Mouse (Mus musculus) lung, postnatal 36 days (tissue): ENCODE results near the gene Pdgfa.
A peak's percentile ranks its signal among the peaks of the same experiment; 100 is the strongest.

Source experiments
- DNase-seq: peaks from one replicate; pipeline ENCODE4 v3.0.0; 2022; ENCODE audit warnings: mixed read lengths

Gene Pdgfa

DNA sequence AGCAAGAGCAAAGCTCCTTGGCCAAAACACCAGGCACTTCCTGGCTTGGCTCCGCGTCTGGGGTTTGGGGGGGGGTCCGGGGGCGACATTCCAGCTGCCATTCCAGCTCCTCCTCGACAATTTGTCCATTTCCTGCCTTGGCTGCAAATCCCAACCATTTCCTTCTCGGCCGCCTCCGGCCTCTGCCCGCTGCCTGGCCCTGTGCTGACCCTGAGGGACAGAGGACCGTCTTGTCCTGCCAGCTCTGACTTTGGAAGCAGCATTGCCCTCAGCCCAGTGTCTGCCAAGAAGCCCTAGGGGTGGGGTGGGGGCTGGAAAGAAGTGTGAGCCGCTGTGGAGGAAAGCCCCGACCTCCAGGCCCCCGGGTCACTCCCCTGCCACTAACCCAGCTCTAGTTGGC, 44.2 kb downstream of the Pdgfa start:
- DNase-seq, result peak; percentile 60

DNA sequence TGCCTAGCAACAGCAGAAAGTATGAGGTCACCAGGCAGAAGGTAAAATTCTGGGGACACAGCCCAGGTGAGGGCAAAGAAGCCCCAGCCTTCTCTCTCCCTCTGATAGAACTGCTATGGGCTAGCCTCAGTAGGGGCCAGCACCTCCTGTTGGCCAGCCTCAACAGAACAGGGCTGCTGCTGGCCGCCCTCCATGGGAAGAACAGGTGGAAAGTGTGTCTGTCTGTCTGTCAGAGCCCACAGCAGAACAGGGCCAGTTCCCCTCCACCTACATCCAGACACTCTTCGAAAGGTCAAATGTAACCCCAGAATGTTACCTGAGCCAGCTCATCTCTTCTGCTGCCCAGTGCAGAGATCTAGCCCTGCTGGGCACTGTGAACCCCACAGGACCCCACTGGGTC, 45.9 kb downstream of the Pdgfa start:
- DNase-seq, result no peak

DNA sequence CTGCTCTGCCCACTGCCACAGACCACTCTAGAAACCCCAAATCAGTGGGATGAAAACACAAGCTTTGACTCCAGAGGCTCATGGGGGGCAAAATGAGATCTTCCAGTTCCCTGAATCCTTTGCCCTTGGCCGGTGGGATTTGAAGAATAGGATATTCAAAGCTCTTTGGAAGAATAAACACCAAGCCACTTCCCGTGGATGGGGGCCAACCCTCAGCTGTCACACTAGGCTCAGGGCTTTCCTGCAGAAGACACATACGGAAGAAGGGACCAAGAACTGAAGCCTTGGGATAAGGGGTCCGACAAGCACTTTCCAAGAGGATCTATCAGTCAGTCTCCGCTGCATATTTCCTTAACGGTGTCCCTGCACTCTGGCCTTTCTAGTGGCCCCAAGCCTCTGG, 48.0 kb downstream of the Pdgfa start:
- DNase-seq, result no peak

DNA sequence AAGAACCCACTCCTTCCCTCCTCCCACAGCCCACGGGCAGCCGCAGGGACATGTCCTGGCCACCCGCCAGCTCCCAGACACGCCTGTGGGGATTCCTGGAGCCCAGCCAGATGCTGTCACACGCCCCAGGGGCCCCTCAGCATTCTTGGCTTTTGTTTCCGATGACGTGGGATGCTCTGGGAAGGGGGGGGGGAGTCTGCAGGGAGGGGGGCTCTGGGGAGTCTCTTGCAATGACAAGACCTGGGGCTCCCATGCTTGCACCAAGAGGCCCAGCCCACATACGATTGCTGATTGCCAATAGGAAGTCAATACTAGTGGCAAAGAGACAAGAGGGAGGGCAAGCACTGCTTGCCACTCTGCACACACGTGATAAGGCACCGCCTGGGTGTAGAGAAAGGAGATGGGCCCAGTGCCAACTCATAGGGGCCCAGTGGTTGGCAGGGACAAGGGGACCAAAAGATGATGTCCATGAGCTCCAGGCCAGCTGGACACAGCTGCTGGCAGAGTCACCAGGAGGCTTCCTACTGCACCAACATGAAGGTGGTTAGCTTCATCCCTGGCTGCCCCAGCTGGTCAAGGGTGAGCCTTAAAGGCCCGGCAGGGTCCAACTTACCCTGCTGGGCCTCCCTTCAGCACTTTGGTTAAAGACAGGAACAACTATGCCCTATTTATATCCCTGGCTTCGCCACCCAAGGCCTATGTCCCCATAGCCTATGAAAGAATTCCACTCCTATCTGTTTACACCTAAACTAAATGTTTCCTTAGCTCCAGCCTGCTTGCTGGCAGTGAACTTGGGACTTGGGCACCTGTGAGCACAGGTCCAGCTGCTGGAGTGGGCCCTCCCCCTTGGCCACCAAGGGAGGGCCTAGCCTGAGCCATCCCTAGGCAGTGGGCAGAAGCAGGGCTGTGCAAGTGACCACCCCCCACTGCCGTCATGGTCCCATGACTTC, 48.9 kb downstream of the Pdgfa start:
- peak; percentile 49 for DNase-seq

DNA sequence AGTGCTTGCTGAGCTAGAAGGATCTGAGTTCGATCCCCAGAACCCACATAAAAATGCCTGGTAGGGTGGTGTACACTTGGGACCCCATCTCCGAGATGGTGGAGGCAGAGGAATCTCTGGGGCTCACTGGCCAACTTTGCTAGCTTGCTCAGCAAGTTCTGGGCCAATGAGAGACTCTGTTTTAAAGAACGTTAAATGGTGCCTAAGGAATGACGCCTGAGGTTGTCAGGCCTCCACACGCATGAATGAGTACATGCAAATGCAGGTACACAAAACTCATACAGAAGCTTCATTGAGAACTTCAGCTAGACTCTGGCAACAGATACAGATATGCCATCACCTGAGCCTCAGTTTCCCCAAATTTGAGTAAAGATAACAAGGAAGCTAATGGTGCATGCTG, 49.7 kb downstream of the Pdgfa start:
- no peak for DNase-seq

DNA sequence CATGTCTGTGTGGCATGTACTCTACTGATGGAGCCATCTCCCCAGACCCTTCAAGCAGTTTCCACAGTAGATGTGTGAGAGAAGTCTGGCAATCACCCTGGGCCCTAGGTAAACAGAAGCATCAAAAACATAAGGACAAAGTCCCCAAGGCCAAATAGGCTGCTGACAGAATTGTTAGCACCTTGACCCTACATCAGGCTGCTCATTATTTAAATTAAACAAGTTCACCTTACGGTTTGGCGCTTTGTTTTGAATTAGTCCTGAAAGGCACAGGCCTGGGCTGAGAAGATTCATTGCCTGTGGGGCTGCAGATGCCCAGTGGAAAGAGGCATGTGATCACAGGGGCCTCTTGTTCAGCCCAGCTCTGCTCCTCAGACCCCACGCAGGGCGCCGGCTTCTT, 50.2 kb downstream of the Pdgfa start:
- no peak for DNase-seq

DNA sequence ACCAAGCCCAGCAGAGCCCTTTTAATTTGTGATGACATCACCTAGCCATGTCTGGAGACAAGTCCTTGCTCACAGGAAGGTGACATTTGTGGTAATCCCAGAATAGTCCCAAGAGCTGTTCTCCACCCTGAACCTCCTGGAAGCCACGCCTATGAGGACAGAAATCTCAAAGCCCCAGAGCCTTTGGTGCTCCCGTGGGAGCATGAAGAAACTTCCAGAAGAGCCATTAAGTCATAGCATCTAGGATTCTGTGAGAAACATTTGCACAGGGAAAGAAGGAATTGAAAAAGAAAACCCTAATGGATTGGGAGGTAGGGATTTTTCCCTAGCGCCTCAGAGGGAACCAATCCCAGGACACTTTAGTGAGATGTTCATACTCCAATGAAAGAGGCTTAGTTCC, 52.2 kb downstream of the Pdgfa start:
- no peak for DNase-seq

DNA sequence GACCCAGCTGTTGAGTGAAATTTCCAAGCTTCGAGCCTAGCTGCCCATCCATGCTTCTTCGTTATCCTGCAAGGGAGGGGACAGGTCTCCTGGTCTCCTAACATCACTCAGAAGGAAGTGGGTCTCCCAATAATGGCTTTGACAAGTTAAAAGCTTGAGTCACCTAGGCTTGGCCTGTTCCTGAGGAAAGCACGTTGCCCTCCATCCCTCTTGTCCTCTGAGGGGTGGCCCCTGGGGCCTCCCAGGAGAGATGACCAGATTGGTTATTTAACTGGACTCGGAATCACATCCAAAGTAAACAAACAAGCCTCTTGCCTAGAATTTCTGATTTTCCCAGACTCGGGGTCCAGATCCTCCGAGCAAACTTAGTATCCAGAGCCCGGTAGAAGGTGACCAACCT, 52.6 kb downstream of the Pdgfa start:
- DNase-seq, result no peak

DNA sequence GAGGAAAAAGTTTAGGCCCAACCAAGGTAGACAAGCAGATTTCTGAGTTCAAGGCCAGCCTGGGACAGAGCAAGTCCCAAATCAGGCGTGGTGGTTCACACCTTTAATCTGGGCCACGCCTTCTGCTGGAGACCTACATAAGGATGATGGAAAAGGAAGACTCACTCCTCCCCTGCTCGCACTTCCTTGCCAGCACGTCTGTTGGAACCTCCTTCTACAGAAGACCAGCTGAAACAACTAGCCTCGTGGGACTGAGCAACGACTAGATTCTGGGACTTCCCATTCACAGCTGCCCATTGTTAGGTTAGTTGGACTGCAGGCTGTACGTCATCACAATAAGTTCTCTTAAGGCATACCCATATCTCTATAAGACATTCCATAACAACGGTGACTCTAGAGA, 55.3 kb downstream of the Pdgfa start:
- DNase-seq, result no peak

DNA sequence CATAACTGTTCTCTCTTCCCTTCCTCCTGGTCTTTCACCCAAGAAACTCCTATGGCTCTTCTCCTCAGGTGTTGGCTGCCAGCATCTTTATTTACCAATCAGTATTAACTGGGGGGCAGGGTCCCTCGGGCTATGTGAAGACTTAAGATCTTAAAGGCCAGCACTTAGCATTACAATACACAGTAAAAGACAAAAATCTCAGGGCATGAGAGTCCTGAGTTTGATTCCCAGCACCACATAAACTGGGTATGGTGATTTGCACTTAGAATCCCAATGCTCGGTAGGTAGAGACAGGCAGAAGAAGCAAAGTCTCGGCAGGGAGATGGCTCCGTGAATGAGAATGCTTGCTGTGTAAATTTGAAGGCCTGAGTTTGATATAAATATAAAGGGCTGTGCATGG, 56.6 kb downstream of the Pdgfa start:
- no peak for DNase-seq

DNA sequence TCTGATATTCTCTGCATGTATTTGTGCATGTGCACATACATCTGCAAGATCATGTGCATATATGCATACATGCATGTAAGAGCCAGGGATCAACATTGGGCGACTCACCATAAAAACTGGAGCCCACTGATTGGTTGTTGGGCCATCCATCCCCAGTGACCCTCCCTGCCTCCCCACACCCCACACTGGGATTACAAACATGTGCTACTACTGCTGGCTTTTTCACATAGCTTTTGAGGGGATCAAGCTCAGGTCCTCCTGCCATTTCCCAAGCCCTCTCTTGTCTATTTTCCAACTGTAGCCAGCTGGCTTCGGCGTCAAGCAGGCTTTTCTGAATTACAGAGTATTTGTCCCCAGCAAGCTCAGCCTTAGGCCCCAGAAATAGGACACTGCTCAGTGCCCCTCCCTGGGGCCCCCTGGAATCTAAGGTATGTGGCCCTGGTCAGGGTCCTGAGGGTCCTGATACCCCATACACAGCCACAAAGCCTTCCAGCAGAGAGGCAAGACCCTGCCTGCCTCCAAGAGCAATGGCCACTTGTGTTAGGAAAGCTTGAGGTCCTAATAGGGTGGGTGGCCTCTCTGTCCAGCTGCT, 58.5 kb downstream of the Pdgfa start:
- DNase-seq, result no peak

DNA sequence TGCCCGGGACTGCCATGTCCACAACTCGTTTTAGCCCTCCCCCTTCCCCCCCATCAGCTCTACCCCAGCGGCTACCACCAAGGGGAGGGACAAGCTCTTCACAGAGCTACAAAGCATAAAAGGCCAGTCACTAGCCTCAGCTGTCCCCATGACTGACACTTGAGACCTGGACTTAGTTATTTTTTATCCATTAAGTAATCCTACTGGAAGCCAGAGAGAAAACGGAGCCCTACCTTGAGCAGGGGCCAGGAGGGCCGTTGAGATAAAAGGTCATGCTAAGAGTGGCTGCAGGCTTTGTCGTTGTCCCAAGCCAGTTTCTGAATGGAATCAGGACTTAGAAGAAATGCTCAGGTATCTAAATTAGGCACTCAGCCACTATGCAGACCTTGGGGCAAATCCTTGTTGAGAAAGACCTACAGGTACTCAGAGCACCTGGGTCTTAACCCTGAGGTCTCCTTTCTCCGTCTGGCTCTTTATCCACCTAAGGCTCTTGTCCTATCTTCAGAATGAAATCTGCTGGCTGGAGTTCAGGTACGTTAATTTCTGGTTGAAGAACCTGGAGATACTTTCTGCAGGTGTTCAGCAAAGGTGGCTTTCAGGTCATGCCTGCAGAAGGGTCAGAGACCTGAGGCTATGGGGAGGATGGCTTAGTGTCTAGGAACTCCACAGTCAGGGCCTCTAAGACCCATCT, 60.6 kb downstream of the Pdgfa start:
- no peak for DNase-seq

DNA sequence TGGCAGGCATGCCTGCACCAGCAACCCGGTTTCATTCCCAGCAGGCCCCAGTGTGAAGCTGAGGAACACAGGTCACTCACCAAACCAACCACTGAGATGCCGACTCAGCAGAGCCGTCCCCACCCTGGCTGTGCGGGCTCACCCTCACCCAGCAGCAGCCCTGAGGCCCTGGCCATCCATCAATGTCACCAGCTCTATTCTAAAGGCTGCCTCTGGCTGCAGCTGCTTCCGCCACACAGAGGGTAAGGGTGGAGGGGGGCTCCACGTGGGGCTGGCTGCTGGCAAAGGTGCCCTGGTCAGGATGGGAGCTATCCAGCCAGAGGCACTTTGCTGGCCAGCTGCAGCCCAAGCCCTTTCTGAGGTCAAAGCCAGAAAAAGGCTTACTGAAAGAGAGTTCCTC, 62.6 kb downstream of the Pdgfa start:
- DNase-seq, result no peak

DNA sequence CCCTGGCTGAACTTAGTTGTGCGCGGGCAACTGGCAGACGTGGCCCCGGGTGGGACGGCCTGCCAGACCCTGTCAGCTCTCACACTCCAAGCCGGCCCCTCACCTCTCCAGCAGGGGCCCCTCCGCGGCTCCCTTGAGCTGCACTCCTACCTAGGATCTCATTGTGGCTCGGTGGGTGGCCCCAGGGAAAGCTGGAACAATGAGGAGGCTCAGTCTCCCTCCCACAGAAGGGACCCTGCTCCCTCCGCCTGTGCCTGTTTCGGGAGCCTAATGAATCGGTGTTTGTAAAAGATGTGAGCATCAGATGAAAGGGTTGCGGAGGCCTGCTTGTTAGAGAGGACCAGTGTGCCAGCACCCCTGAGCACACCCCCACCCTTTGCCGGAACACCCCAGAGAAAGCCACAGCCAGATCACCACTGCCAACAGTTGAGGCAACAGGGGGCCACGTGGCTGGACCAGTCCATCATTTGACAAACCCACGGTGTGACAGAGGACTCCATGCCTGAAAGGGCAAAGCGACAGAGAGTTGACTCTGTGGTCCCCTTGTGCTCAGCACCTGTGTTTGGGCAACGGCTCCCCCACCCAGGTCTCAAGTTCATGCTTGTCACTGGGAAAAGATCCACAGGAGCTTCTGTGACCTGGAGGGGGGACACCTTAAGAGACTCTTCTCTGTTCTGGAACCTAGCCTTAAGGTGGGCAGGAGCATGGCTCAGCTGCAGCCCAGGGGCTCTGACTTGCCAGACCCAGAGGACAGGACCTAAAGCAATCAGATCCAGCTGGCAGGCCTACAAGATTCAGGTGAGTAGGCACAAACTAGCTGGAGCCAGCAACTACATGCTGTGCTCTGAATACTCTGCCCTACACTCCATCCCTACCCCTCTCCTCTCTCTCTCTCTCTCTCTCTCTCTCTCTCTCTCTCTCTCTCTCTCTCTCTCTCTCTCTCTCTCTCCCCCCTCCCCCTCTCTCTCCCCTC, 64.4 kb downstream of the Pdgfa start:
- DNase-seq, result no peak

DNA sequence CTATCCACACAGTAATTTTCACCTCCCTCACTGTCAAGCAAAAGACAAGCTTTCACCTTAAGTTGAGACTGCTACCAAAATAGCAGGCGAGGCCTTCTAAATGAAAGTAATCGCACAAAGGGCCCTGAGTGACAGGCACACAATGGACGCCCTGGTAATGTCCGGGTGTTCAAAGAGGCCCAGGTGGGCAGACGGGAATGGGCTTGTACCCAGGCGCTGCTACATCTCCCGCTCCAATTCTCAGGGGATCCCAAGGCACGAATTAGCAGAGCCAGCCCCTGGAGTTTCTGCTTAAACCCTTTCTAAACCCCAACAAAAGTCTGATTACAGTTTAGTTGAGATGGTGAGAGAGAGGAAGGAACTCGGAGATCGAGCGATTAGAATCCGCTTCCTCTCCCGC, 65.3 kb downstream of the Pdgfa start:
- no peak for DNase-seq

DNA sequence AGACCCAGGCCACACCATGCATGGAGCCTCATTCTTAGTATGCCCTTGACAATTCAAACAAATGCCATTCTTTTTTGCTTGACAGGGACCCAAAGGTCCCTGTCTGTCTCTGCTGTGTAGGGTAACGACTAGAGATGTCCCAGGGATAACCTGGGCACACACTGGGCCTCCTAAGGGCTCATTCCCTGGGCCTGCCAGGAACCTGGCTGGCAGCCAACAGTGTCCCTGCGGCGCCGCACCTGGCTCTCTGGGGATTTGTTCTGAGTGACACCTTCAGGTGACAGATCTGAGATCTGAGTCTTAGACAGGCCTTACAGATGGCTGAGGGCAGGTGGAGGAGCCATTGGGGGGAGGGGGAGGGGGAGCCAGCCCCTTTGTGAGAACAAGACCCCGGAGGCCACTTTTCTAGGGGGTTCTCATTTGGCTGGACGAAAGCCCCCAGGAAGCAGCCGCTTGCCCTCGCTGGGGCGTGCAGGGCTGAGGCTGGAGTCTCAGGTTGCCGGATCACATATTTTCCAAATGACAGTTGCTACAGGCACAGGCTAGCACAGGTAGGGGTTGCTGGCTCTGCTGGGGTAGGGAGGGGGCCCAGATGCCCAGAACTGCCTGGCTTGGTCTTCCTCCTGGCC, 67.2 kb downstream of the Pdgfa start:
- no peak for DNase-seq
